28 mouse cellular contexts compared by ENCODE assay signal in the genomic region with DNA sequence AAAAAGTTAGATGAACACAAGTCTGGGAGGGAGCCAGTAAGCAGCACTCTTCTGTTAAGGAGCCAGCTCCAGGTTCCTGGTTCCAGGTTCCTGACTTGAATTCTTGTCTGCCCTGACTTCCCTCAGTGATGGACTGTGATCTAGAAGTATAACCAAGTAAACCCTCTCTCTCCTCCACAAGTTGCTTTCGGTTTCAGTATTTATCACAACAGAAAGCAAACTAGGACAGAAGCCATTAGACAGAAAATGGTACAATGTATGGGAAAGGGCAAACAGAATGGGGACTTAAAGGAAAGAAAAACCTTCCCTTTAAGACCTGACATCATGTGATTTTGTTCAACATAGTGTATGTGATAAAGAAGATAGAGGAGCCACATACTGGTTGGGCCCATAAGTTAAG.
DNase-seq lines count a peak whose midpoint lies in the region; ATAC-seq and TF ChIP-seq lines count a peak whose summit lies in the region.
"Had no signal": no experiment of that assay in that cellular context is flagged by ENCODE, and none has a peak within 500 bp of the region (broad histone marks: within the 10 kb centered on the region; RNA-seq: fewer than 3 reads in every experiment).

No protein-coding gene starts in this region.

- no peak for TF ChIP-seq RAD21 in CH12.LX (IDR thresholded peaks at IDR 0.05; ENCODE audit: low read depth, low read length)

- no peaks in the 10 kb centered on the region for H3K36me3 ChIP-seq in CH12.LX (replicated peaks in 1 of 2; ENCODE audit: control insufficient read depth in 1 of 2, insufficient read depth in 1 of 2, low read length in 1 of 2)
- H3K36me3 ChIP-seq in midbrain, embryonic 16.5 days (ENCODE audit: control insufficient read depth, insufficient read depth, low read length): no peaks in the 10 kb centered on the region
- H3K36me3 ChIP-seq: embryonic facial prominence, embryonic 10.5 days; embryonic facial prominence, embryonic 13.5 days; forebrain, embryonic 12.5 days; forebrain, embryonic 15.5 days; heart, embryonic 10.5 days; heart, embryonic 13.5 days; intestine, embryonic 15.5 days had no signal

- no peaks in the 10 kb centered on the region for H3K27me3 ChIP-seq in CH12.LX (replicated peaks)
- no peaks in the 10 kb centered on the region for H3K27me3 ChIP-seq in midbrain, embryonic 16.5 days (ENCODE audit: control insufficient read depth, insufficient read depth, low read depth, low read length)
- H3K27me3 ChIP-seq: embryonic facial prominence, embryonic 13.5 days; forebrain, embryonic 12.5 days; forebrain, embryonic 15.5 days; heart, embryonic 13.5 days; intestine, embryonic 15.5 days had no signal

- H3K27ac ChIP-seq in CH12.LX (ENCODE audit: insufficient read depth, low read depth): no peak overlapping the region
- H3K27ac ChIP-seq in midbrain, embryonic 16.5 days (ENCODE audit: low read length): no peak overlapping the region
- H3K27ac ChIP-seq: embryonic facial prominence, embryonic 10.5 days; embryonic facial prominence, embryonic 13.5 days; forebrain, embryonic 12.5 days; forebrain, embryonic 15.5 days; heart, adult 2 months; heart, embryonic 10.5 days; heart, embryonic 13.5 days; hindbrain, embryonic 14.5 days; hindbrain, postnatal 0 days; intestine, embryonic 15.5 days had no signal

- no peak overlapping the region for H3K4me3 ChIP-seq in CH12.LX (replicated peaks in 1 of 3; ENCODE audit: low read depth in 2 of 3, low read length in 2 of 3, poor library complexity in 1 of 3)
- H3K4me3 ChIP-seq in midbrain, embryonic 16.5 days (ENCODE audit: low read depth, low read length): no peak overlapping the region
- H3K4me3 ChIP-seq: embryonic facial prominence, embryonic 10.5 days; embryonic facial prominence, embryonic 13.5 days; erythroblast, embryonic 14.5 days; forebrain, embryonic 12.5 days; forebrain, embryonic 15.5 days; heart, adult 2 months; heart, embryonic 10.5 days; heart, embryonic 13.5 days; intestine, embryonic 15.5 days had no signal

- no peaks in the 10 kb centered on the region for H3K79me2 ChIP-seq in CH12.LX (replicated peaks; ENCODE audit: control insufficient read depth, extremely low read depth, insufficient read depth, poor library complexity, severe bottlenecking)

- peak; percentile 17 for DNase-seq in CD4-positive helper T cell, adult 2 months (ENCODE audit: low read depth, low spot score)
- DNase-seq in CH12.LX (ENCODE audit: extremely low read depth): peak; percentile 42
- DNase-seq in induced T-regulatory cell, adult 2 months (ENCODE audit: low read depth): peak; percentile 67
- no peak for DNase-seq in layer of hippocampus, adult 9-11 months
- no peak for DNase-seq in spleen, postnatal 10 days (ENCODE audit: low spot score in 2 of 2)
- DNase-seq: adrenal gland, adult 2 months; adrenal gland, postnatal 14 days; cerebellum, adult 11 months; cerebellum, adult 2 months; cerebellum, postnatal 10 days; cerebellum, postnatal 36 days; embryo, embryonic 11 days; gastrocnemius, postnatal 25 days; heart, adult 2 months; heart, postnatal 14 days; heart, postnatal 4 days; kidney, adult 11 months had no signal

- H3K9ac ChIP-seq in CH12.LX (ENCODE audit: insufficient read depth, low read depth): no peak overlapping the region
- no peak overlapping the region for H3K9ac ChIP-seq in midbrain, embryonic 16.5 days (ENCODE audit: low read depth, low read length)
- H3K9ac ChIP-seq: embryonic facial prominence, embryonic 13.5 days; forebrain, embryonic 12.5 days; forebrain, embryonic 15.5 days; heart, embryonic 13.5 days; hindbrain, embryonic 14.5 days; intestine, embryonic 15.5 days had no signal

- TF ChIP-seq CTCF in CH12.LX (conservative IDR thresholded peaks at IDR 0.05 in 1 of 2, IDR thresholded peaks at IDR 0.05 in 1 of 2; ENCODE audit: low read depth in 2 of 2, low read length in 2 of 2): no peak

- TF ChIP-seq POLR2A in CH12.LX (IDR thresholded peaks at IDR 0.05; ENCODE audit: low read depth, low read length): no peak

- WGBS in midbrain, embryonic 16.5 days: 93% methylated on average over 1 of the region's 1 CpGs

- no peaks in the 10 kb centered on the region for H3K9me3 ChIP-seq in CH12.LX (replicated peaks; ENCODE audit: low read length)
- H3K9me3 ChIP-seq in midbrain, embryonic 16.5 days (replicated peaks; ENCODE audit: control insufficient read depth, low read length, poor library complexity, severe bottlenecking): no peaks in the 10 kb centered on the region
- H3K9me3 ChIP-seq: embryonic facial prominence, embryonic 10.5 days; embryonic facial prominence, embryonic 13.5 days; forebrain, embryonic 12.5 days; forebrain, embryonic 15.5 days; heart, embryonic 10.5 days; heart, embryonic 13.5 days; intestine, embryonic 15.5 days had no signal

- peak; percentile 74 for TF ChIP-seq EP300 in CH12.LX (IDR thresholded peaks at IDR 0.05; ENCODE audit: low read length)

- ATAC-seq in midbrain, embryonic 16.5 days: no peak
- ATAC-seq: forebrain, embryonic 15.5 days; hindbrain, postnatal 0 days; intestine, embryonic 15.5 days had no signal

- H3K4me2 ChIP-seq in CH12.LX (ENCODE audit: insufficient read depth, low read depth, poor library complexity, severe bottlenecking): peak overlapping the region; percentile 47; the same call in 1 of the 2 replicates
- H3K4me2 ChIP-seq in midbrain, embryonic 16.5 days (ENCODE audit: low read length): no peak overlapping the region
- H3K4me2 ChIP-seq: embryonic facial prominence, embryonic 13.5 days; forebrain, embryonic 12.5 days; forebrain, embryonic 15.5 days; heart, embryonic 13.5 days; hindbrain, embryonic 14.5 days; intestine, embryonic 15.5 days had no signal

- H3K4me1 ChIP-seq in CH12.LX (ENCODE audit: control insufficient read depth in 1 of 2, insufficient read depth in 2 of 2): peaks cover 8 to 27% of the 10 kb centered on the region in 2 experiments
- H3K4me1 ChIP-seq in midbrain, embryonic 16.5 days (ENCODE audit: control insufficient read depth, insufficient read depth, low read length): peaks cover 4% of the 10 kb centered on the region; the same call in 1 of the 2 replicates
- H3K4me1 ChIP-seq: embryonic facial prominence, embryonic 13.5 days; forebrain, embryonic 12.5 days; heart, embryonic 10.5 days; intestine, embryonic 15.5 days had no signal

- dilution Hi-C loops in CH12.LX (cut with MboI; ENCODE audit: extremely low pct_ligation_motif_present, extremely low pct_unique_long_range_greater_than_20kb, low sequenced_read_pairs): no loop called here

- in situ Hi-C loops in CH12.LX (cut with MboI; ENCODE audit: low pct_ligation_motif_present, low pct_unique_long_range_greater_than_20kb, low sequenced_read_pairs): no loop called here

TF ChIP-seq in CH12.LX, 34 proteins besides CTCF, POLR2A, EP300 and RAD21:
- TF ChIP-seq JUN (IDR thresholded peaks at IDR 0.05; ENCODE audit: insufficient read depth, low read depth, low read length) (0 out of 2 replicates have a peak, but pooled peaks have one; percentile 12), ETS1 (conservative IDR thresholded peaks at IDR 0.05; ENCODE audit: low read depth, low read length) (no peak), IRF4 (IDR thresholded peaks at IDR 0.05; ENCODE audit: low read depth, low read length) (peak; percentile 90)

Comparison
In these comparisons a context has a peak if more than half of its experiments do, and no peak if none do; other contexts are left out.
1. DNase-seq: peak in CD4-positive helper T cell, adult 2 months (single experiment), CH12.LX (single experiment) and induced T-regulatory cell, adult 2 months (single experiment); none in layer of hippocampus, adult 9-11 months (single experiment) and spleen, postnatal 10 days (0 of 2).